Mouse (Mus musculus): ENCODE measurements around the gene Tnni3. TPM values are rescaled to one million over a fixed set of nuclear protein-coding genes. Genes with fewer than 3 reads are reported as not detected.
"Not testable (repeated sequence)": the region's sequence is repeated elsewhere in the genome, so short reads cannot be mapped to it uniquely, and the experiment has no call there.

Gene Tnni3
- 1 to 10 TPM in 1 of 2 experiments, under 1 TPM in 1; 0.88 to 1.3 TPM for total RNA-seq (2021)
- long read RNA-seq, experiment 1, partial matches to known transcripts, result 0 of 1 reads
- long read RNA-seq, experiment 1, other reads (novel, unspliced or antisense), result 0 of 1 reads
- long read RNA-seq, experiment 2, result 0 reads

GRCm38 (mm10) chr7:4524212-4524922 is at the start of gene Tnni3:
Gene Tnni3 (minus strand): TSS chr7:4524229.
- peak; percentile 35 to 41 for DNase-seq (ENCODE audit: low spot score in 2 of 2)

- DNase-seq (ENCODE audit: low spot score in 2 of 2), result not testable (repeated sequence)
These were observed 48.3 kb upstream of the Tnni3 start for GRCm38 (mm10) chr7:4572361-4572760.

DNA sequence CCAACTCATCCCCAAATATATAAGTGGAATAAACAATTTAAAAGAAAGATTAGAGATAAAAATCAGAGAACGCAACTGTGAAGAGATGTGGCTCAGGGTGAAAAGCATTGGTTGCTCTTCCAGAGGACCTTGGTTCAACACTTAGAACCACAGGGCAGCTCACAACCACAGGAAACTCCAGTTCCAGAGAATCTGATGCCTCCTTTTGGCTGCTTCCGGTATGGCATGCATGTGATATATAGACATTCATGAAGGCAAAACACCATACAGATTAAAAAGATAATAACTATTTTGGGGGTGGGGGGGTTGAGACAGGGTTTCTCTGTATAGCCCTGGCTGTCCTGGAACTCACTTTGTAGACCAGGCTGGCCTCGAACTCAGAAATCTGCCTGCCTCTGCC is 38.6 kb upstream of the Tnni3 start:
- DNase-seq (ENCODE audit: low spot score in 2 of 2), result no peak

DNA sequence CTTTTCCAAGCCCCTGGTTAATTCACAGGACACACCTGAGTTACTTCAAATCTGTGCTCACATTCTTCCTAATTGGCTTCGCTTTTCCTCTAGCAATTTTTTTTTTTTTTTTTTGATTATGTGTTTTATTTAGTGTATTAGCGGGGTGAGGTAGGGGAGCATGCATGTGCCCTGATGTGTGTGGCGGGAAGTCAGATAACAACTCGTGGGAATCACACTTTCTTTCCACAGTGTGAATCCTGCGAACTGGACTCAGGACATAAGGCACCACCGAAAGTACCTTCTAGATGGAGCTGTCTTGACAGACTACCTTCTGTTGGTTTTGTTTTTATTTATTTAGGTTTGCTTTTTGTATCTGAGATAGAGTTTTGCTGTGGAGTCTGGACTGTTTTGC is 33.1 kb upstream of the Tnni3 start:
- DNase-seq (ENCODE audit: low spot score in 2 of 2), result no peak

DNA sequence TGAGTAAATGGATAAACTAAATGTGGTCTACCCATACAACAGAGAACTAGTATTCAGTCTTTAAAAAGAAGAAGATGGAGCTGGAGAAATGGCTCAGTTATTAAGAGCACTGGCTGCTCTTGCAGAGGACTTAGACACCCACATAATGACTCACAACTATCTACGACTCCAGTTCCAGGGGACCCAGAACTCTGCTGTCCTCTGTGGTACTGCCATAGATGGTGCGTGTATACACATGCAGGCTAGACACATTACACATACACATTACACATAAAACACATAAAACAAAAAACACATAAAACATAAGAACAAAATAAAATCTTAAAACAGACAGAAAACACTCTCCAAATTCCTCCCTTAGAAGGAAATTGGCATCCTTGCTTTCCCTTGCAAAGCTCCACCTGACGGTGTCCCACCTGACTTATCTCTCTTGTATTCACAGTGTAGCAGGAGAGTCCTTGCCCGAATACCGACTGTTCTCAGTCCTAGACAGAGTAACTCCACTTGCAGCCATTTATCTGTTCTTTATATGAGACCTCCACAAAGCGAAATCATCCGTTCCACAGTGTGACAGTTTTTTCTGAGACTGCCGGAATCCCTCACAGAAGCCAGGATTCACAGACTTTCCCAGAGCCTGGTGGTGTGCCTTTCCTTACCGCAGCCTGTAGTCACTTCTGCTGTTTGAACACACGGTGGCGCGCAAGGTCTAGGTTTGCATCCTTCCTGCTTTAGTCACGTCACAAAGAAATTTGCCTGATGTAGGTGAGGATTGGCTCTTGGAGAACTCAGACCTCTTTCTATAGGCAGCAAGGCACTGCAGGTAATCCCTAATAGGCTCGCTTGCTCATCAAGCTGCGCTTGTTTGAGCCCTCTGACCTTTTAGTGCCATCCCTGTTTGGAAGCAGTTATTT is 32.5 kb upstream of the Tnni3 start:
- DNase-seq (ENCODE audit: low spot score in 2 of 2), result peak; percentile 82 to 83

GRCm38 (mm10) chr7:4547221-4547641 is 23.2 kb upstream of the Tnni3 start, which contains the start of gene Syt5:
Gene Syt5 (minus strand): TSS chr7:4547541.
- DNase-seq (ENCODE audit: low spot score in 2 of 2), result peak; percentile 66 to 76

DNA sequence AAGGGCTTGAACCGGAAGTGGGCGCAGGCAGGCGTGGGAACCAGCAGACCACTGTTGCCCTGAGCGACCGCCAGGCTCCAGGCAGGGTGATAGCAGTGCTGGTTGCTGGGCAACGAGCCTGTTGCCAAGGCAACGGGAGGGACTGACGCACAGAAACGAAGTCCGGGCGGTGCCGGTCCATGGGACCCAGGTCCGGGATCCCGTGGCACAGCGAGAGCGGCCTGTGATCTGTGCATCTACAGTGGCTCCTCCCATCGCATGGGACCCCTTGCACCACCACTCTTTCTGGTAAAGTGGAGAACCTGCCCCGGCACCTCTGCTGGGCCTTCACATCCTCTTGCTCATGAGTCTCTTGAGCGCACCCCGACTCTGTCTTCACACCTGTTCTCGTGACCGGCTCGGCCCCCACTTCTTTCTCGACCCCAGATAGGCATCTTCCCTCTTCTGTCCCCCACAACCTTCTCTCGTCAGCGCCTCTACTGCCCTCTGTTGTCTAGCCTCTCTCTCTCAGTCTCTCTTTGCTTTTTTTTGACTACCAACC is 22.6 kb upstream of the Tnni3 start:
- peak; percentile 97 for DNase-seq (ENCODE audit: low spot score in 2 of 2)

GRCm38 (mm10) chr7:4546050-4546449 is 22.0 kb upstream of the Tnni3 start:
- no peak for DNase-seq (ENCODE audit: low spot score in 2 of 2)

DNA sequence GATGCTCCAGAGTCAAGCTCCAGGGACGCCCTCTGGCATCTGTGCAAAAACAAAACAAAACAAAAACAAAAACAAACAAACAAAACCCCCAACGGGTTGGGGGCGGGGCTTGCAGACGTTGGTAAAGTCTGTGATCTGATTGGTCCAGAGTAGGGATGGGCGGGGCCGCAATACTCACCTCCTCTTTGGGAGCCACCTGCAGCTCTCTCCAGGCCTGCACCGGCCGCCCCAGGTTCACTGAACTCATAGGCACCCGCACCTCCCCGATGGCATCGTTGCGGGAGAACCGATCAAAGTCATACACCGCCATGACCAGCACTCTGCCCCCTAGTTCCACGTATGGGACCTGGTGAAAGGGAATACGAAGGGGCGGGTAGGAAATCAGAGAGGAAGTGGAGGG is 18.0 kb upstream of the Tnni3 start:
- DNase-seq (ENCODE audit: low spot score in 2 of 2), result no peak

DNA sequence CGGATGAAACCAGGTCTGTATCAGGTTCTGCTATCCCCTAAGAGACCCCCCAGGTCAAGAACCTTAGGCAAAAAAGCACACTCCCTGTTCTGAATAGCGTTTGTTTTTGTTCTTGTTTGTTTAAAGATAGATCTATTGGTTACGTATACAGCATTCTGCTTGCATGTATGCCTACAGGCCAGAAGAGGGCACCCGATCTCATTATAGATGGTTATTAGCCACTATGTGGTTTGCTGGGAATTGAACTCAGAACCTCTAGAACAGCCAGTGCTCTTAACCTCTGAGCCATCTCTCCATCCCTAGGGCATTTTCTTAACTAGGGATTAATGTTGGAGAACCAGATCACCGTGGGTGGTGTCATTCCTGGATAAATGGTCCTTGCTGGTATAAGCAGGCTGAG is 17.3 kb upstream of the Tnni3 start:
- DNase-seq (ENCODE audit: low spot score in 2 of 2), result no peak

DNA sequence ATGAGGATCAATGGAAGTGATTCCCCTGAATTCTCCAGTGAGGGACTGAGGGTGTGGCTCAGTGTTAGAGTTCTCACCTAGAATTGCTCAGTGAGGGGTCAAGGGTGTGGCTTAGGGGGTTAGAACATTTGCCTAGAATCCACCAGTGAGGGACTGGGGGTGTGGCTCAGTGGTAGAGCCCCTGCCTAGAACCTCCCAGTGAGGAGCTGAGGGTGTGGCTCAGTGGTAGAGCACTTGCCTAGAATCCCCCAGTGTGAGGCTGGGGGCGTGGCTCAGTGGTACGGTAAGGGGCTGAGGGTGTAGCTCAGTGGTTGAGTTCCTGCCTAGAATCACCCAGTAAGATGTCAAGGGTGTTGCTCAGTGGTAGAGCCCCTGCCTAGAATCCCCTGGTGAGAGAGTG is 15.0 kb upstream of the Tnni3 start:
- DNase-seq (ENCODE audit: low spot score in 2 of 2), result no peak

- no peak for DNase-seq (ENCODE audit: low spot score in 2 of 2)
These were observed 13.2 kb upstream of the Tnni3 start for GRCm38 (mm10) chr7:4537181-4537580.

DNA sequence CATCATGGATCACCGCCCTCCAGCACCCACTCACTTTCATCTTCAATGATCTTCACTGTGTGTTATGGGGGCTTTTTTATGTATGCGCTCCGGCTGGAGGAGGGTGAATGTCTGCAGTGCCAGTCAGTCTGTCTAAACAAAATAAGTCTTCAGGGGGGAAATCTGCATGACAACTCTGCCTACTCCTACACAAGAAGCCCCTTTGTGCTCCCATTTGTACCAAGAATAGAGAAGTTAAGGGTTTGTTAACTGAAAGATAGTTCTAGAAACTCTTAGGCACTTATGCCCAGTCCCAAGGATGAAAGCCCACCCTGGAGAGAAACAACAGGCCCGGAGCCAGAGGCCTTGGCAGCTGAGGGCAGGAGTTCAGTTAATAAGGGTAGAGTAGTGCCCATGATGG is 12.3 kb upstream of the Tnni3 start:
- no peak for DNase-seq (ENCODE audit: low spot score in 2 of 2)

GRCm38 (mm10) chr7:4532005-4532729 is 8.1 kb upstream of the Tnni3 start, which contains the start of gene Dnaaf3:
Gene Dnaaf3 (minus strand): TSS chr7:4532453.
- no peak for DNase-seq (ENCODE audit: low spot score in 2 of 2)

GRCm38 (mm10) chr7:4530166-4530565 is 6.1 kb upstream of the Tnni3 start:
- DNase-seq (ENCODE audit: low spot score in 2 of 2), result not testable (repeated sequence)

DNA sequence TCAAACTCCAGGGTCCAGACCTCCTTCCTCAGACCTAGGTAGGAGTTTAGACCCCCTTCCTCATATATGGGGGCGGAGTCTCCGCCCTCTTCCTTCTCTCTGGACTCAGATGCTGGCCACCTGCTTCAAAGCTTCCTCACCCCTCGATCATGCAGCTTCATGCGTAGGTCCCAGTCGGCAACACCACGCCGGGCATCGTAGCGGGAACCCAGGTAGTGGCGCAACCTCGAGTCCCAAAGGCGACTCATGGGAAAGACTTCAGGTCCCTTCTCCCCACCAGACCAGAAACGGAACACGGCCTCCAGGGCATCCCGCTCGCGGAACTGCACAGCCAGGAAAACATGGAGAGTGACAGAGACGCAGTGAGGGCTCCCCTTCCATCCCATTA is 3.3 kb upstream of the Tnni3 start:
- no peak for DNase-seq (ENCODE audit: low spot score in 2 of 2)

DNA sequence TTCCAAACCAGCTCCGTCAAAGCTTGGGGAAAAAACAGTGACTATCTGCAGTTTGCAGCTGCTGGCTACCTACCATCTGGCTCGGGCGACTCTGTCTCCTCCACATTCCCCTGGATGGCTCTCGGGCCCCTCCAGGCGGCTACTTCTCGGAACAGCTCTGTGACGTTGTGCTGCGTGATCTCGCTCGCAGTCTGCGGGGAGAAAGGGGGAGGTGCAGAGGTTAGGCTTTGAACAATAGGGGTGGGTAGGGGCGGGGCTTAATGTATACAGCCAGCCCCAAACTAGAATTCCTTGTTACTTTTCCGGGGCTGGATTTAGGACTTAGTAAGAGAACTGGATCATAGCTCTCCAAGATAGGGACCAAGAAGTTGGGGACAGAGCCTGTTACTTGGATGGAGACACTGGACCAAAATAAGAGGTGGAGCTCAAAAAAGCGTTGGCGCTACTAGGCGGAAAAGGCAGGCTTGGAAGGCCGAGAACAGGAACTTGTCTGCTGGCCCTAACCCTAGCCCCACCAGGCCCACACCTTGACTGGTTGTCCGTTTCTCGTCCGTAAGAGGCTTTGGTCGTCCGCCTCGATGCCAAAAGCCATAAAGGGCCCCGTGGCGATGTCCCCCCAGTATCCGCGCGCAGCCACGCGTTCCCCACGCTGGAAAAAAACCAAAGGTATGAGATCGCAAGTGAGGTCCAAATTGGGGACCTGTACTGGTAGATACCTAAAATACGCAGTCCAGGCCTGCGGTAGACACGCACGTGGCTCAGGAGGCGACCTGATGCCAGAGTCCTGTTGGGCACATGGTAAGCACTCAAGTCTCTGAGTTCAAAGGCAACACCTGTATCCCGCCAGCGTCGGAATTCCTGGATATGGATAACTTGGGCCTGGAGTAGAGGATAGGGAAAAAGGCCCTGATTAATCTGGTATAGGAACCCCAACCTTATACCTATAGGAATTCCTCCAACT is 2.6 kb upstream of the Tnni3 start:
- peak; percentile 71 to 77 for DNase-seq (ENCODE audit: low spot score in 2 of 2)

- no peak for DNase-seq (ENCODE audit: low spot score in 2 of 2)
These were observed 561 bp downstream of the Tnni3 start for GRCm38 (mm10) chr7:4523205-4524130.

- DNase-seq (ENCODE audit: low spot score in 2 of 2), result no peak
These were observed 1.7 kb downstream of the Tnni3 start for GRCm38 (mm10) chr7:4522292-4522691.

All from left cerebral cortex, adult 18-20 months (tissue).